Mouse (Mus musculus): ENCODE measurements around the gene Dvl2.

GRCm38 (mm10) chr11:70045435-70045834 lies 45.0 kb downstream of the Dvl2 start:
- no peak for TF ChIP-seq CTCF (IDR thresholded peaks at IDR 0.05; ENCODE audit: low read depth, low read length)
- no peak for TF ChIP-seq EP300 (IDR thresholded peaks at IDR 0.05; ENCODE audit: insufficient read depth, low read depth, low read length)
